In the genomic region with DNA sequence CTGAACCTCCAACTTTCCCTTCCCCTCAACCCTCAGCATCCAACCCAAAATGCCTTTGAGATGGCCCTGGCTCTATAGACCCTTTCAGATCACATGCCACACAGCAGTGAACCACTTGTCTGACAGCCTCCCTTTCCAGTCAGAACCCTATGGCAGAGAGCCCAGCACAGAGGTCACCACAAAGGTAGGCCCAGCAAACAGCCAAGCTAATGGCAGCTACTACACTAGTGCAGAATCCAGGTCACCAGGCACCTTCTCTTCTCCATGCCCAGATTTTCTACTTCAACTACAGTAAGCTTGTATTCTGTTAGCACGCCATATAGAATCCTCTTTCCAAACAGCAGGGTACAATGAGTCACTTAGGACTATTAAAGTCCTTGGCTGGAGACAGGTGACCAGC, we compare ENCODE assay signal across 17 mouse cellular contexts. TPM values are rescaled to one million over a fixed set of nuclear protein-coding genes. Genes with fewer than 3 reads are reported as not detected.
DNase-seq lines count a peak whose midpoint lies in the region; TF ChIP-seq lines count a peak whose summit lies in the region.
"Had no signal": no experiment of that assay in that cellular context is flagged by ENCODE, and none has a peak within 500 bp of the region (broad histone marks: within the 10 kb centered on the region; RNA-seq: fewer than 3 reads in every experiment).

No protein-coding gene starts in this region.

- H3K27me3 ChIP-seq in heart, embryonic 10.5 days (ENCODE audit: insufficient read depth, poor library complexity, severe bottlenecking): no peaks in the 10 kb centered on the region
- H3K27me3 ChIP-seq: neural tube, embryonic 12.5 days had no signal

- peaks cover 9% of the 10 kb centered on the region for H3K36me3 ChIP-seq in heart, embryonic 10.5 days

- H3K27ac ChIP-seq in gastrocnemius, adult 2 months: peak overlapping the region; percentile 88
- H3K27ac ChIP-seq in layer of hippocampus, adult 2 months: peak overlapping the region; percentile 23; the same call in 1 of the 2 replicates
- H3K27ac ChIP-seq in heart, embryonic 10.5 days: peak overlapping the region; percentile 67; the same call in 1 of the 2 replicates
- H3K27ac ChIP-seq: forebrain, embryonic 10.5 days; liver, embryonic 14.5 days; neural tube, embryonic 12.5 days had no signal

- no peak for TF ChIP-seq CTCF in gastrocnemius, adult 2 months (IDR thresholded peaks at IDR 0.05)
- no peak for TF ChIP-seq CTCF in layer of hippocampus, adult 2 months (conservative IDR thresholded peaks at IDR 0.05)

- intact Hi-C loops in gastrocnemius, adult 2 months (cut with DNase I): no loop called here
- intact Hi-C loops in gastrocnemius, postnatal 36 days (cut with DNase I): no loop called here

- WGBS in heart, embryonic 10.5 days: 89% methylated on average over 1 of the region's 1 CpGs

- no peaks in the 10 kb centered on the region for H3K9me3 ChIP-seq in heart, embryonic 10.5 days
- H3K9me3 ChIP-seq: forebrain, embryonic 10.5 days; neural tube, embryonic 12.5 days had no signal

- peaks cover 14% of the 10 kb centered on the region for H3K4me1 ChIP-seq in heart, embryonic 10.5 days

- peak; percentile 75 for DNase-seq in gastrocnemius, adult 2 months
- DNase-seq in gastrocnemius, postnatal 36 days: no peak
- DNase-seq in layer of hippocampus, adult 2 months (ENCODE audit: low spot score in 2 of 2): no peak
- DNase-seq in layer of hippocampus, postnatal 36 days: no peak
- no peak for DNase-seq in heart, embryonic 10.5 days (ENCODE audit: low spot score)
- peak; percentile 33 to 62 for DNase-seq in kidney, postnatal 25 days
- DNase-seq in left cerebral cortex, adult 18-20 months (ENCODE audit: low spot score in 2 of 2): no peak
- no peak for DNase-seq in testis, postnatal 14 days (ENCODE audit: low spot score)
- DNase-seq: lung, postnatal 36 days; midbrain, embryonic 14.5 days had no signal

- peak overlapping the region; percentile 39 for H3K4me3 ChIP-seq in gastrocnemius, adult 2 months
- no peak overlapping the region for H3K4me3 ChIP-seq in layer of hippocampus, adult 2 months
- H3K4me3 ChIP-seq in heart, embryonic 10.5 days: no peak overlapping the region
- H3K4me3 ChIP-seq: forebrain, embryonic 10.5 days; neural tube, embryonic 12.5 days had no signal

RNA-seq across cellular contexts. Expression of gene Mpp3, which starts 12.1 kb away (rescaled TPM):
- total RNA-seq in gastrocnemius, adult 2 months (2021): 10 to 100 TPM; 19.4 to 34.7 TPM
- 10 to 100 TPM; 26.4 to 33.6 TPM for total RNA-seq in gastrocnemius, postnatal 36 days (2021)
- 10 to 100 TPM; 88.3 to 94.4 TPM for total RNA-seq in layer of hippocampus, adult 2 months (2021)
- total RNA-seq in layer of hippocampus, postnatal 36 days (2021): 10 to 100 TPM; 88.5 to 90.2 TPM
- 3.4 and 5.1 TPM in 2 replicates for polyA plus RNA-seq in heart, embryonic 10.5 days (2016; fragmentation: Nextera tagmentation; extraction: Ambion mirVana)
- 10 to 100 TPM; 77.6 to 89.6 TPM for total RNA-seq in left cerebral cortex, adult 18-20 months (2021)

RNA-seq across cellular contexts. Expression of gene Cd300lg, which starts 25.2 kb away (rescaled TPM):
- total RNA-seq in gastrocnemius, adult 2 months (2021): 10 to 100 TPM; 17.6 to 18.9 TPM
- 10 to 100 TPM; 17.6 to 18.2 TPM for total RNA-seq in gastrocnemius, postnatal 36 days (2021)
- not detected for total RNA-seq in layer of hippocampus, adult 2 months (2021)
- total RNA-seq in layer of hippocampus, postnatal 36 days (2021): not detected
- polyA plus RNA-seq in heart, embryonic 10.5 days (2016; fragmentation: Nextera tagmentation; extraction: Ambion mirVana): 0.83 and 0.94 TPM in 2 replicates
- under 1 TPM in 1 of 2 experiments, not detected in 1; 0.19 TPM for total RNA-seq in left cerebral cortex, adult 18-20 months (2021)
- total RNA-seq: layer of hippocampus, adult 18-20 months; left cerebral cortex, postnatal 10 days had no signal
- polyA plus RNA-seq: CD4-positive, CD25-positive, alpha-beta regulatory T cell, adult 4 months had no signal

RNA-seq across cellular contexts. Expression of gene Dusp3, which starts 29.3 kb away (rescaled TPM):
- 100 to 1,000 TPM; 123 to 129 TPM for total RNA-seq in gastrocnemius, adult 2 months (2021)
- total RNA-seq in gastrocnemius, postnatal 36 days (2021): 100 to 1,000 TPM; 126 to 167 TPM
- 100 to 1,000 TPM; 149 to 155 TPM for total RNA-seq in layer of hippocampus, adult 2 months (2021)
- 100 to 1,000 TPM; 138 to 158 TPM for total RNA-seq in layer of hippocampus, postnatal 36 days (2021)
- 32.3 and 47.3 TPM in 2 replicates for polyA plus RNA-seq in heart, embryonic 10.5 days (2016; fragmentation: Nextera tagmentation; extraction: Ambion mirVana)
- 100 to 1,000 TPM; 195 to 205 TPM for total RNA-seq in left cerebral cortex, adult 18-20 months (2021)

RNA-seq across cellular contexts. Expression of gene Cfap97d1, which starts 32.1 kb away (rescaled TPM):
- not detected for total RNA-seq in gastrocnemius, adult 2 months (2021)
- not detected for total RNA-seq in gastrocnemius, postnatal 36 days (2021)
- total RNA-seq in layer of hippocampus, adult 2 months (2021): not detected
- total RNA-seq in layer of hippocampus, postnatal 36 days (2021): not detected
- not detected in 2 replicates for polyA plus RNA-seq in heart, embryonic 10.5 days (2016; fragmentation: Nextera tagmentation; extraction: Ambion mirVana)
- not detected for total RNA-seq in left cerebral cortex, adult 18-20 months (2021)
- total RNA-seq: layer of hippocampus, adult 18-20 months; left cerebral cortex, postnatal 10 days had no signal
- polyA plus RNA-seq: CD4-positive, CD25-positive, alpha-beta regulatory T cell, adult 4 months; embryonic facial prominence, embryonic 11.5 days; forebrain, embryonic 10.5 days; liver, embryonic 14.5 days; midbrain, embryonic 14.5 days; neural tube, embryonic 12.5 days had no signal

RNA-seq across cellular contexts. Expression of gene Sost, which starts 49.3 kb away (rescaled TPM):
- total RNA-seq in gastrocnemius, adult 2 months (2021): not detected
- total RNA-seq in gastrocnemius, postnatal 36 days (2021): not detected
- total RNA-seq in layer of hippocampus, adult 2 months (2021): not detected
- total RNA-seq in layer of hippocampus, postnatal 36 days (2021): not detected
- polyA plus RNA-seq in heart, embryonic 10.5 days (2016; fragmentation: Nextera tagmentation; extraction: Ambion mirVana): 0.36 and 0.96 TPM in 2 replicates
- not detected for total RNA-seq in left cerebral cortex, adult 18-20 months (2021)
- total RNA-seq: left cerebral cortex, postnatal 10 days had no signal
- polyA plus RNA-seq: CD4-positive, CD25-positive, alpha-beta regulatory T cell, adult 4 months; embryonic facial prominence, embryonic 11.5 days; forebrain, embryonic 10.5 days; midbrain, embryonic 14.5 days had no signal

Comparison
In these comparisons a context has a peak if more than half of its experiments do, and no peak if none do; other contexts are left out.
1. DNase-seq: peak in gastrocnemius, adult 2 months (single experiment) and kidney, postnatal 25 days (2 of 2); none in gastrocnemius, postnatal 36 days (0 of 2), layer of hippocampus, adult 2 months (0 of 2), layer of hippocampus, postnatal 36 days (0 of 2), heart, embryonic 10.5 days (single experiment), left cerebral cortex, adult 18-20 months (0 of 2) and testis, postnatal 14 days (single experiment).
2. H3K27ac ChIP-seq: peak in every context shown above with its lines; median percentile 88 in gastrocnemius, adult 2 months; 67 in heart, embryonic 10.5 days; 23 in layer of hippocampus, adult 2 months.
3. RNA of gene Cd300lg, which starts 25.2 kb away (total RNA-seq): 17.6 to 18.9 TPM in gastrocnemius, adult 2 months and 17.6 to 18.2 TPM in gastrocnemius, postnatal 36 days; 0.19 TPM in left cerebral cortex, adult 18-20 months, not detected in layer of hippocampus, adult 2 months and not detected in layer of hippocampus, postnatal 36 days; every median in the first group is over 10 times any median in the second.